28 mouse cellular contexts compared by ENCODE assay signal in the genomic region with DNA sequence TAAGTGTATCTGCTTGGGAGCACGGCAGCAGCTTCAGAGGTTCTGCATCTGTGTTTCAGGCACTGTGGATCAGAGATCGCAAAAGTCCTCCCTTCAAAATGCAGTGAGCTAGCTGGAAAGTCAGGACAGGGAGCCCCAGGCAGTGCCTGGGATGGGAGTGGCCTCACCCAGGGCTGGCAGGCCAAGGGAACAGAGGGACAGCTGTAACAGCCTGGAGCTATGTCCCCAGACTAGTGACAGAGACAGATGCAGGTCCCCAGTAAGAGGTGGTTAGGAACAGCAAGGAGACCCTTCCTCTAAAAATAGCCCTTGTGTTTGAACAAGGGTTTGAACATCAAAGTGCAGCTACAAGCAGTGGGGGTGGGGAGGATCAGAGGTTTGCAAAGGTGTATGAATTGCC. TPM values are rescaled to one million over a fixed set of nuclear protein-coding genes. Genes with fewer than 3 reads are reported as not detected.
DNase-seq lines count a peak whose midpoint lies in the region; ATAC-seq lines count a peak whose summit lies in the region.
"Had no signal": no experiment of that assay in that cellular context is flagged by ENCODE, and none has a peak within 500 bp of the region (broad histone marks: within the 10 kb centered on the region; RNA-seq: fewer than 3 reads in every experiment).

No protein-coding gene starts in this region.

- 45% methylated on average over 2 of the region's 2 CpGs for WGBS in heart, embryonic 13.5 days
- WGBS in limb, embryonic 13.5 days, result 46% methylated on average over 2 of the region's 2 CpGs
- WGBS in limb, embryonic 10.5 days, result 65% methylated on average over 2 of the region's 2 CpGs
- 55% methylated on average over 2 of the region's 2 CpGs for WGBS in embryonic facial prominence, embryonic 15.5 days

- no peaks in the 10 kb centered on the region for H3K27me3 ChIP-seq in heart, embryonic 13.5 days (replicated peaks)
- no peaks in the 10 kb centered on the region for H3K27me3 ChIP-seq in limb, embryonic 13.5 days
- no peaks in the 10 kb centered on the region for H3K27me3 ChIP-seq in limb, embryonic 10.5 days (ENCODE audit: low read depth, poor library complexity, severe bottlenecking)
- H3K27me3 ChIP-seq in embryonic facial prominence, embryonic 15.5 days, result no peaks in the 10 kb centered on the region
- H3K27me3 ChIP-seq: embryonic facial prominence, embryonic 12.5 days; megakaryocyte, embryonic 14.5 days; midbrain, embryonic 12.5 days; neural tube, embryonic 15.5 days had no signal

- peaks cover 11% of the 10 kb centered on the region for H3K36me3 ChIP-seq in heart, embryonic 13.5 days
- peaks cover 7% of the 10 kb centered on the region for H3K36me3 ChIP-seq in limb, embryonic 13.5 days
- H3K36me3 ChIP-seq in limb, embryonic 10.5 days, result 0 out of 2 replicates have a peak, but pooled peaks cover 2% of the 10 kb centered on the region
- no peaks in the 10 kb centered on the region for H3K36me3 ChIP-seq in embryonic facial prominence, embryonic 15.5 days
- H3K36me3 ChIP-seq: midbrain, embryonic 12.5 days; neural tube, embryonic 15.5 days had no signal

- H3K4me2 ChIP-seq in heart, embryonic 13.5 days, result no peak overlapping the region
- no peak overlapping the region for H3K4me2 ChIP-seq in limb, embryonic 13.5 days (replicated peaks)
- H3K4me2 ChIP-seq in embryonic facial prominence, embryonic 15.5 days (replicated peaks), result no peak overlapping the region
- H3K4me2 ChIP-seq: embryonic facial prominence, embryonic 12.5 days; liver, embryonic 11.5 days; midbrain, embryonic 12.5 days; neural tube, embryonic 15.5 days had no signal

- peak overlapping the region; percentile 21; the same call in 1 of the 2 replicates for H3K9ac ChIP-seq in heart, embryonic 13.5 days
- no peak overlapping the region for H3K9ac ChIP-seq in limb, embryonic 13.5 days
- no peak overlapping the region for H3K9ac ChIP-seq in embryonic facial prominence, embryonic 15.5 days
- H3K9ac ChIP-seq: embryonic facial prominence, embryonic 12.5 days; midbrain, embryonic 12.5 days; neural tube, embryonic 15.5 days had no signal

- H3K9me3 ChIP-seq in heart, embryonic 13.5 days, result no peaks in the 10 kb centered on the region
- H3K9me3 ChIP-seq in limb, embryonic 13.5 days, result 0 out of 2 replicates have a peak, but pooled peaks cover 5% of the 10 kb centered on the region
- H3K9me3 ChIP-seq in limb, embryonic 10.5 days (replicated peaks), result no peaks in the 10 kb centered on the region
- H3K9me3 ChIP-seq in embryonic facial prominence, embryonic 15.5 days (replicated peaks), result no peaks in the 10 kb centered on the region
- H3K9me3 ChIP-seq: embryonic facial prominence, embryonic 12.5 days; midbrain, embryonic 12.5 days; neural tube, embryonic 15.5 days had no signal

- peaks cover 69% of the 10 kb centered on the region for H3K4me1 ChIP-seq in heart, embryonic 13.5 days
- peaks cover 27% of the 10 kb centered on the region for H3K4me1 ChIP-seq in limb, embryonic 13.5 days
- H3K4me1 ChIP-seq in limb, embryonic 10.5 days, result peaks cover 21% of the 10 kb centered on the region
- H3K4me1 ChIP-seq in embryonic facial prominence, embryonic 15.5 days, result peaks cover 20% of the 10 kb centered on the region

- ATAC-seq in heart, embryonic 13.5 days (ENCODE audit: extremely low read depth, insufficient number of reproducible peaks, low FRiP score, low TSS enrichment), result no peak
- ATAC-seq in limb, embryonic 13.5 days (ENCODE audit: low FRiP score, low read depth), result peak; percentile 54
- no peak for ATAC-seq in embryonic facial prominence, embryonic 15.5 days (ENCODE audit: insufficient number of reproducible peaks, low FRiP score, low TSS enrichment, low read depth)
- ATAC-seq: activated CD4-positive, CD25-positive, alpha-beta regulatory T cell, adult 4 months; forebrain, embryonic 16.5 days; hindbrain, postnatal 0 days; lung, postnatal 0 days had no signal

- H3K27ac ChIP-seq in heart, embryonic 13.5 days (replicated peaks), result 0 out of 2 replicates have a peak overlapping the region, but pooled peaks have one; percentile 25
- H3K27ac ChIP-seq in limb, embryonic 13.5 days, result no peak overlapping the region
- no peak overlapping the region for H3K27ac ChIP-seq in limb, embryonic 10.5 days
- 0 out of 2 replicates have a peak overlapping the region, but pooled peaks have one; percentile 7 for H3K27ac ChIP-seq in embryonic facial prominence, embryonic 15.5 days (replicated peaks)
- H3K27ac ChIP-seq: embryonic facial prominence, embryonic 12.5 days; hindbrain, postnatal 0 days; midbrain, embryonic 12.5 days; neural tube, embryonic 15.5 days had no signal

- DNase-seq in heart, postnatal 4 days, result no peak
- DNase-seq in limb, embryonic 10.5 days (ENCODE audit: low spot score), result no peak
- peak; percentile 19 for DNase-seq in ZHBTc4 (ENCODE audit: low read depth, low spot score)
- no peak for DNase-seq in yolk sac, embryonic 10.5 days (ENCODE audit: low spot score)
- DNase-seq in right cerebral cortex, postnatal 36 days (ENCODE audit: low spot score in 2 of 2), result no peak
- DNase-seq: adrenal gland, adult 8-10 months; B cell, adult 2 months; cerebellum, adult 8-10 months; cerebellum, postnatal 36 days; gastrocnemius, postnatal 10 days; kidney, postnatal 14 days; layer of hippocampus, adult 9-11 months; lung, adult 18-20 months; lung, postnatal 4 days; thymus, adult 2 months had no signal

- no peak overlapping the region for H3K4me3 ChIP-seq in heart, embryonic 13.5 days
- H3K4me3 ChIP-seq in limb, embryonic 13.5 days, result no peak overlapping the region
- no peak overlapping the region for H3K4me3 ChIP-seq in limb, embryonic 10.5 days
- H3K4me3 ChIP-seq in embryonic facial prominence, embryonic 15.5 days (replicated peaks), result no peak overlapping the region
- H3K4me3 ChIP-seq: embryonic facial prominence, embryonic 12.5 days; erythroblast, embryonic 14.5 days; megakaryocyte, embryonic 14.5 days; midbrain, embryonic 12.5 days; neural tube, embryonic 15.5 days had no signal

RNA-seq across cellular contexts. Expression of gene Lrch1, which starts 23.6 kb away (rescaled TPM):
- polyA plus RNA-seq in heart, embryonic 13.5 days (2015; fragmentation: Nextera tagmentation; extraction: Ambion mirVana), result 9.1 and 10.4 TPM in 2 replicates
- 10 to 100 TPM; 18.7 to 26.3 TPM for total RNA-seq in heart, postnatal 4 days (2021)
- polyA plus RNA-seq in limb, embryonic 13.5 days (2015; fragmentation: Nextera tagmentation; extraction: Ambion mirVana), result 14.6 and 17.3 TPM in 2 replicates
- polyA plus RNA-seq in limb, embryonic 10.5 days (2016; fragmentation: Nextera tagmentation; extraction: Ambion mirVana), result 7.0 and 9.9 TPM in 2 replicates
- polyA plus RNA-seq in embryonic facial prominence, embryonic 15.5 days (2015; fragmentation: Nextera tagmentation; extraction: Ambion mirVana), result 17.3 and 18.8 TPM in 2 replicates

Comparison
In these comparisons a context has a peak if more than half of its experiments do, and no peak if none do; other contexts are left out.
1. H3K27ac ChIP-seq: peak in heart, embryonic 13.5 days (single experiment) and embryonic facial prominence, embryonic 15.5 days (single experiment); none in limb, embryonic 13.5 days (single experiment) and limb, embryonic 10.5 days (single experiment).